Mouse (Mus musculus) adrenal gland, postnatal 36 days (tissue): Measurements from ENCODE around the gene Defb48. TPM values are rescaled to one million over a fixed set of nuclear protein-coding genes. Genes with fewer than 3 reads are reported as not detected.

Source experiments
- DNase-seq, 2 experiments: peaks; one replicate each; pipeline ENCODE4 v3.0.0; 2021; ENCODE audit warnings: mixed read lengths in 1 of 2
- total RNA-seq, 2 experiments: library from RNA; stranded (reverse); gene quantifications; 2 replicates each; pipeline ENCODE4 v1.2.3; 2021

Gene Defb48
- total RNA-seq, 2 experiments from 2014 or later, result not detected

GRCm38 (mm10) chr14:62928101-62928541 is 56.2 kb downstream of the Defb48 start:
- DNase-seq, result no peak

Other genes with a start within 250 kb of the Defb48 start
- gene Ints6, start 223.3 kb downstream of the Defb48 start, total RNA-seq, result 10 to 100 TPM; 42.0 to 63.8 TPM
- gene Wdfy2, start 146.8 kb downstream of the Defb48 start, total RNA-seq, result 10 to 100 TPM; 33.4 to 41.0 TPM
- not detected for gene Defb47, start 13.6 kb upstream of the Defb48 start, total RNA-seq
- gene Defb43, start 27.3 kb upstream of the Defb48 start, total RNA-seq, result not detected
- under 1 TPM; 0.17 to 0.20 TPM for gene Defb42, start 62.5 kb upstream of the Defb48 start, total RNA-seq
- gene Defb30, start 65.5 kb upstream of the Defb48 start, total RNA-seq, result not detected